Mouse (Mus musculus): ENCODE results near the gene Mfsd10. TPM values are rescaled to one million over a fixed set of nuclear protein-coding genes. Genes with fewer than 3 reads are reported as not detected.
A peak's percentile ranks its signal among the peaks of the same experiment; 100 is the strongest.

Gene Mfsd10
- polyA plus RNA-seq (2014; fragmentation: Nextera tagmentation; extraction: Ambion mirVana), result 111 and 125 TPM in 2 replicates

GRCm38 (mm10) chr5:34636481-34637287, at the start of gene Mfsd10:
Gene Mfsd10, minus strand, starts transcription at chr5:34637212.
- under 1% methylated on average over 48 of the region's 48 CpGs for WGBS

GRCm38 (mm10) chr5:34670280-34670679, 33.3 kb upstream of the Mfsd10 start:
- Histone ChIP-seq H3K27ac (ENCODE audit: low read depth, low read length) (no peak overlapping the region), H3K9ac (ENCODE audit: low read depth, low read length) (no peak overlapping the region), H3K9me3 (ENCODE audit: control insufficient read depth, low read length) (no peaks in the 10 kb centered on the region), H3K4me2 (replicated peaks; ENCODE audit: low read depth, low read length) (no peak overlapping the region), H3K4me1 (ENCODE audit: control insufficient read depth, insufficient read depth, low read length) (no peaks in the 10 kb centered on the region), H3K4me3 (ENCODE audit: low read length) (no peak overlapping the region), H3K27me3 (ENCODE audit: control insufficient read depth, insufficient read depth, low read length) (no peaks in the 10 kb centered on the region), H3K36me3 (ENCODE audit: control insufficient read depth, insufficient read depth, low read length) (no peaks in the 10 kb centered on the region)
- 83% methylated on average over 4 of the region's 4 CpGs for WGBS
- no peak for ATAC-seq (ENCODE audit: low FRiP score, low TSS enrichment)

More at GRCm38 (mm10) chr5:34636481-34637287, at the start of gene Mfsd10:
- ATAC-seq (ENCODE audit: low FRiP score, low TSS enrichment), result peak; percentile 90
- H3K9me3 ChIP-seq (ENCODE audit: control insufficient read depth, low read length), result no peaks in the 10 kb centered on the region
- peaks cover 72% of the 10 kb centered on the region for H3K36me3 ChIP-seq (ENCODE audit: control insufficient read depth, insufficient read depth, low read length)
- peak within 1 kb of the TSS; percentile 87 for H3K27ac ChIP-seq (ENCODE audit: low read depth, low read length)
- peaks cover 4% of the 10 kb centered on the region; the same call in 1 of the 2 replicates for H3K4me1 ChIP-seq (ENCODE audit: control insufficient read depth, insufficient read depth, low read length)
- peak within 1 kb of the TSS; percentile 97 for H3K4me2 ChIP-seq (replicated peaks; ENCODE audit: low read depth, low read length)
- no peaks in the 10 kb centered on the region for H3K27me3 ChIP-seq (ENCODE audit: control insufficient read depth, insufficient read depth, low read length)
- H3K9ac ChIP-seq (ENCODE audit: low read depth, low read length), result peak within 1 kb of the TSS; percentile 68
- peak within 1 kb of the TSS; percentile 70 for H3K4me3 ChIP-seq (ENCODE audit: low read length)

DNA sequence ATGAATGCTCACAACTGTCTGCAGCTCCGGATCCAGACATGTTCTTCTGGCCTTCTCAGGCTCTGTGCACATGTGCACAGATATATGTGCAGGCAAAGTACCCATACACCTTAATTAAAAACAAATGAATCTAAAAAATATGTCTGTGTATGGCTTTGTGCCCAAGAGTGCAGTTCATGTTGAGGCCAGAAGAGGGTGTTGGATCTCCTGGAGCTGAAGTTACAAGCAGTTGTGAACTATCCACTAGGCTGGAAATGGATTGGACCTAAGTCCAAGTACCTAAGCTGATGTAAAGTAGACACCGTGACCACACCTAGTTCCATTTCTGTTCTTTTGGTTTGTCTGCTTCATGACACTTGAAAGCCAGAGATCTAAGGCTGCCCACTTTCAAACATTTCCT, 32.5 kb upstream of the Mfsd10 start:
- H3K4me2 ChIP-seq (replicated peaks; ENCODE audit: low read depth, low read length), result no peak overlapping the region
- 81% methylated on average over 2 of the region's 2 CpGs for WGBS
- ATAC-seq (ENCODE audit: low FRiP score, low TSS enrichment), result no peak

GRCm38 (mm10) chr5:34663231-34663630, 26.2 kb upstream of the Mfsd10 start:
- Histone ChIP-seq H3K27ac (ENCODE audit: low read depth, low read length) (no peak overlapping the region), H3K4me1 (ENCODE audit: control insufficient read depth, insufficient read depth, low read length) (peaks cover 7% of the 10 kb centered on the region), H3K9ac (ENCODE audit: low read depth, low read length) (no peak overlapping the region), H3K4me2 (replicated peaks; ENCODE audit: low read depth, low read length) (no peak overlapping the region), H3K4me3 (ENCODE audit: low read length) (no peak overlapping the region), H3K36me3 (ENCODE audit: control insufficient read depth, insufficient read depth, low read length) (no peaks in the 10 kb centered on the region), H3K27me3 (ENCODE audit: control insufficient read depth, insufficient read depth, low read length) (no peaks in the 10 kb centered on the region), H3K9me3 (ENCODE audit: control insufficient read depth, low read length) (no peaks in the 10 kb centered on the region)
- ATAC-seq (ENCODE audit: low FRiP score, low TSS enrichment), result no peak
- 91% methylated on average over 2 of the region's 2 CpGs for WGBS

More for the DNA sequence above, 32.5 kb upstream of the Mfsd10 start:
- H3K4me3 ChIP-seq (ENCODE audit: low read length), result no peak overlapping the region
- no peak overlapping the region for H3K27ac ChIP-seq (ENCODE audit: low read depth, low read length)
- no peaks in the 10 kb centered on the region for H3K9me3 ChIP-seq (ENCODE audit: control insufficient read depth, low read length)
- no peaks in the 10 kb centered on the region for H3K36me3 ChIP-seq (ENCODE audit: control insufficient read depth, insufficient read depth, low read length)
- H3K4me1 ChIP-seq (ENCODE audit: control insufficient read depth, insufficient read depth, low read length), result no peaks in the 10 kb centered on the region
- no peaks in the 10 kb centered on the region for H3K27me3 ChIP-seq (ENCODE audit: control insufficient read depth, insufficient read depth, low read length)
- H3K9ac ChIP-seq (ENCODE audit: low read depth, low read length), result no peak overlapping the region

GRCm38 (mm10) chr5:34661909-34662308, 24.9 kb upstream of the Mfsd10 start:
- Histone ChIP-seq H3K27ac (ENCODE audit: low read depth, low read length) (no peak overlapping the region), H3K4me3 (ENCODE audit: low read length) (no peak overlapping the region), H3K9me3 (ENCODE audit: control insufficient read depth, low read length) (no peaks in the 10 kb centered on the region), H3K4me2 (replicated peaks; ENCODE audit: low read depth, low read length) (no peak overlapping the region), H3K4me1 (ENCODE audit: control insufficient read depth, insufficient read depth, low read length) (peaks cover 7% of the 10 kb centered on the region), H3K36me3 (ENCODE audit: control insufficient read depth, insufficient read depth, low read length) (peaks cover 5% of the 10 kb centered on the region; the same call in 1 of the 2 replicates), H3K27me3 (ENCODE audit: control insufficient read depth, insufficient read depth, low read length) (no peaks in the 10 kb centered on the region), H3K9ac (ENCODE audit: low read depth, low read length) (no peak overlapping the region)
- WGBS, result 73% methylated on average over 4 of the region's 4 CpGs
- no peak for ATAC-seq (ENCODE audit: low FRiP score, low TSS enrichment)

GRCm38 (mm10) chr5:34660591-34661130, 23.6 kb upstream of the Mfsd10 start:
- H3K4me3 ChIP-seq (ENCODE audit: low read length), result peak overlapping the region; percentile 82
- H3K4me1 ChIP-seq (ENCODE audit: control insufficient read depth, insufficient read depth, low read length), result peaks cover 7% of the 10 kb centered on the region
- peak overlapping the region; percentile 71 for H3K27ac ChIP-seq (ENCODE audit: low read depth, low read length)
- peak overlapping the region; percentile 56 for H3K9ac ChIP-seq (ENCODE audit: low read depth, low read length)
- ATAC-seq (ENCODE audit: low FRiP score, low TSS enrichment), result peak; percentile 4; the same call in 1 of the 2 replicates
- WGBS, result under 1% methylated on average over 57 of the region's 57 CpGs
- no peaks in the 10 kb centered on the region for H3K27me3 ChIP-seq (ENCODE audit: control insufficient read depth, insufficient read depth, low read length)
- H3K9me3 ChIP-seq (ENCODE audit: control insufficient read depth, low read length), result no peaks in the 10 kb centered on the region
- H3K36me3 ChIP-seq (ENCODE audit: control insufficient read depth, insufficient read depth, low read length), result peaks cover 16% of the 10 kb centered on the region
- H3K4me2 ChIP-seq (replicated peaks; ENCODE audit: low read depth, low read length), result peak overlapping the region; percentile 68

- WGBS, result under 1% methylated on average over 60 of the region's 60 CpGs
- peak within 1 kb of the TSS; percentile 68 for H3K4me2 ChIP-seq (replicated peaks; ENCODE audit: low read depth, low read length)
- no peaks in the 10 kb centered on the region for H3K27me3 ChIP-seq (ENCODE audit: control insufficient read depth, insufficient read depth, low read length)
- H3K36me3 ChIP-seq (ENCODE audit: control insufficient read depth, insufficient read depth, low read length), result peaks cover 23% of the 10 kb centered on the region
- peak; percentile 100 for ATAC-seq (ENCODE audit: low FRiP score, low TSS enrichment)
- peaks cover 7% of the 10 kb centered on the region for H3K4me1 ChIP-seq (ENCODE audit: control insufficient read depth, insufficient read depth, low read length)
- peak within 1 kb of the TSS; percentile 82 for H3K4me3 ChIP-seq (ENCODE audit: low read length)
- H3K27ac ChIP-seq (ENCODE audit: low read depth, low read length), result peak within 1 kb of the TSS; percentile 71
- H3K9me3 ChIP-seq (ENCODE audit: control insufficient read depth, low read length), result no peaks in the 10 kb centered on the region
- H3K9ac ChIP-seq (ENCODE audit: low read depth, low read length), result peak within 1 kb of the TSS; percentile 68
Measured at GRCm38 (mm10) chr5:34659686-34660590, 22.9 kb upstream of the Mfsd10 start, which contains the start of the genes Nop14 and Grk4. Gene Nop14, minus strand, starts transcription at chr5:34660148. Gene Grk4, plus strand, starts transcription at chr5:34660379.

- H3K9ac ChIP-seq (ENCODE audit: low read depth, low read length), result no peak overlapping the region
- no peaks in the 10 kb centered on the region for H3K9me3 ChIP-seq (ENCODE audit: control insufficient read depth, low read length)
- H3K36me3 ChIP-seq (ENCODE audit: control insufficient read depth, insufficient read depth, low read length), result peaks cover 45% of the 10 kb centered on the region
- no peaks in the 10 kb centered on the region for H3K27me3 ChIP-seq (ENCODE audit: control insufficient read depth, insufficient read depth, low read length)
- H3K27ac ChIP-seq (ENCODE audit: low read depth, low read length), result no peak overlapping the region
- ATAC-seq (ENCODE audit: low FRiP score, low TSS enrichment), result no peak
- no peak overlapping the region for H3K4me2 ChIP-seq (replicated peaks; ENCODE audit: low read depth, low read length)
- peaks cover 7% of the 10 kb centered on the region for H3K4me1 ChIP-seq (ENCODE audit: control insufficient read depth, insufficient read depth, low read length)
- 89% methylated on average over 8 of the region's 8 CpGs for WGBS
- H3K4me3 ChIP-seq (ENCODE audit: low read length), result no peak overlapping the region
Measured at GRCm38 (mm10) chr5:34657556-34657955, 20.5 kb upstream of the Mfsd10 start.
